7 mouse cellular contexts compared by ENCODE assay signal in genomic region chr15:101240799-101241204, GRCm38 (mm10). TPM values are rescaled to one million over a fixed set of nuclear protein-coding genes. Genes with fewer than 3 reads are reported as not detected.
DNase-seq lines count a peak whose midpoint lies in the region; ATAC-seq and TF ChIP-seq lines count a peak whose summit lies in the region.

No protein-coding gene starts in this region.

- no peaks in the 10 kb centered on the region for H3K36me3 ChIP-seq in limb, embryonic 11.5 days (ENCODE audit: control insufficient read depth, insufficient read depth, low read length)
- H3K36me3 ChIP-seq in midbrain, embryonic 13.5 days: no peaks in the 10 kb centered on the region
- no peaks in the 10 kb centered on the region for H3K36me3 ChIP-seq in spleen, adult 2 months (ENCODE audit: control insufficient read depth, insufficient read depth, low read length)

- H3K9ac ChIP-seq in limb, embryonic 11.5 days (ENCODE audit: low read length): no peak overlapping the region; the same call in 1 of the 2 replicates
- 0 out of 2 replicates have a peak overlapping the region, but pooled peaks have one; percentile 3 for H3K9ac ChIP-seq in midbrain, embryonic 13.5 days (replicated peaks)

- H3K4me1 ChIP-seq in limb, embryonic 11.5 days (ENCODE audit: control insufficient read depth, insufficient read depth, low read length): peaks cover 12% of the 10 kb centered on the region
- H3K4me1 ChIP-seq in midbrain, embryonic 13.5 days (replicated peaks): peaks cover 13% of the 10 kb centered on the region
- H3K4me1 ChIP-seq in spleen, adult 2 months (ENCODE audit: control insufficient read depth, insufficient read depth, insufficient read length): peaks cover 5% of the 10 kb centered on the region; the same call in 1 of the 2 replicates

- no peaks in the 10 kb centered on the region for H3K27me3 ChIP-seq in limb, embryonic 11.5 days (ENCODE audit: control insufficient read depth, insufficient read depth, low read length)
- peaks cover 15% of the 10 kb centered on the region for H3K27me3 ChIP-seq in midbrain, embryonic 13.5 days
- no peaks in the 10 kb centered on the region for H3K27me3 ChIP-seq in spleen, adult 2 months (ENCODE audit: control insufficient read depth, insufficient read depth, low read length)

- no peak for TF ChIP-seq POLR2A in spleen, adult 2 months (IDR thresholded peaks at IDR 0.05; ENCODE audit: low read depth, low read length)

- WGBS in limb, embryonic 11.5 days: 14% methylated on average over 10 of the region's 10 CpGs
- 11% methylated on average over 10 of the region's 10 CpGs for WGBS in midbrain, embryonic 13.5 days
- 2% methylated on average over 10 of the region's 10 CpGs for WGBS in spleen, adult 2 months

- no peak overlapping the region for H3K4me2 ChIP-seq in limb, embryonic 11.5 days (ENCODE audit: low read depth, severe bottlenecking)
- peak overlapping the region; percentile 38 for H3K4me2 ChIP-seq in midbrain, embryonic 13.5 days (replicated peaks)

- no peak overlapping the region for H3K4me3 ChIP-seq in limb, embryonic 11.5 days (ENCODE audit: low read depth, low read length)
- no peak overlapping the region for H3K4me3 ChIP-seq in midbrain, embryonic 13.5 days (replicated peaks)
- no peak overlapping the region; the same call in 1 of the 2 replicates for H3K4me3 ChIP-seq in spleen, adult 2 months (ENCODE audit: extremely low read depth, insufficient read depth, insufficient read length)

- peak; percentile 90 for DNase-seq in adrenal gland, postnatal 10 days
- peak; percentile 80 for DNase-seq in embryo, embryonic 9.5 days (ENCODE audit: extremely low spot score)
- DNase-seq in heart, adult 11 months: peak; percentile 99
- peak; percentile 93 for DNase-seq in kidney, adult 18-20 months
- DNase-seq in limb, embryonic 11.5 days (ENCODE audit: low spot score): peak; percentile 88
- peak; percentile 79 to 86 for DNase-seq in spleen, adult 2 months (ENCODE audit: low read depth in 1 of 2, low spot score in 2 of 2)

- H3K9me3 ChIP-seq in limb, embryonic 11.5 days (ENCODE audit: control insufficient read depth, low read length): no peaks in the 10 kb centered on the region
- no peaks in the 10 kb centered on the region for H3K9me3 ChIP-seq in midbrain, embryonic 13.5 days

- no peak overlapping the region for H3K27ac ChIP-seq in limb, embryonic 11.5 days (replicated peaks; ENCODE audit: low read depth, low read length)
- no peak overlapping the region for H3K27ac ChIP-seq in midbrain, embryonic 13.5 days
- no peak overlapping the region for H3K27ac ChIP-seq in spleen, adult 2 months (ENCODE audit: insufficient read depth, low read length)

- peak; percentile 80; the same call in 1 of the 2 replicates for TF ChIP-seq CTCF in spleen, adult 2 months (IDR thresholded peaks at IDR 0.05; ENCODE audit: extremely low read depth, insufficient read depth, insufficient read length, insufficient replicate concordance)

- ATAC-seq in limb, embryonic 11.5 days (ENCODE audit: insufficient number of reproducible peaks, low FRiP score, low TSS enrichment, low read depth): no peak
- ATAC-seq in midbrain, embryonic 13.5 days: peak; percentile 66

RNA-seq across cellular contexts. Expression of gene Nr4a1, which starts 13.3 kb away (rescaled TPM):
- 100 to 1,000 TPM in 1 of 2 experiments, 10 to 100 TPM in 1; 95.8 to 589 TPM for total RNA-seq in adrenal gland, postnatal 10 days (2021)
- 3.5 and 4.0 TPM in 2 replicates for polyA plus RNA-seq in limb, embryonic 11.5 days (2014; fragmentation: Nextera tagmentation; extraction: Ambion mirVana)
- 2.8 and 3.1 TPM in 2 replicates for polyA plus RNA-seq in midbrain, embryonic 13.5 days (2015; fragmentation: Nextera tagmentation; extraction: Ambion mirVana)
- polyA plus RNA-seq in spleen, adult 2 months (2012; rRNA removed): 50.3 and 63.8 TPM in 2 replicates

RNA-seq across cellular contexts. Expression of gene Grasp, which starts 16.8 kb away (rescaled TPM):
- 10 to 100 TPM; 16.4 to 24.0 TPM for total RNA-seq in adrenal gland, postnatal 10 days (2021)
- 6.7 and 7.7 TPM in 2 replicates for polyA plus RNA-seq in limb, embryonic 11.5 days (2014; fragmentation: Nextera tagmentation; extraction: Ambion mirVana)
- polyA plus RNA-seq in midbrain, embryonic 13.5 days (2015; fragmentation: Nextera tagmentation; extraction: Ambion mirVana): 1.7 and 2.4 TPM in 2 replicates
- polyA plus RNA-seq in spleen, adult 2 months (2012; rRNA removed): 5.6 and 6.5 TPM in 2 replicates

RNA-seq across cellular contexts. Expression of gene Atg101, which starts 43.3 kb away (rescaled TPM):
- 100 to 1,000 TPM in 1 of 2 experiments, 10 to 100 TPM in 1; 36.6 to 103 TPM for total RNA-seq in adrenal gland, postnatal 10 days (2021)
- 68.2 and 73.1 TPM in 2 replicates for polyA plus RNA-seq in limb, embryonic 11.5 days (2014; fragmentation: Nextera tagmentation; extraction: Ambion mirVana)
- 79.1 and 82.8 TPM in 2 replicates for polyA plus RNA-seq in midbrain, embryonic 13.5 days (2015; fragmentation: Nextera tagmentation; extraction: Ambion mirVana)
- polyA plus RNA-seq in spleen, adult 2 months (2012; rRNA removed): 24.5 and 29.4 TPM in 2 replicates

RNA-seq across cellular contexts. Expression of gene 6030408B16Rik, which starts 52.2 kb away (rescaled TPM):
- total RNA-seq in adrenal gland, postnatal 10 days (2021): 1 to 10 TPM; 1.0 to 2.4 TPM
- polyA plus RNA-seq in limb, embryonic 11.5 days (2014; fragmentation: Nextera tagmentation; extraction: Ambion mirVana): 4.2 and 5.6 TPM in 2 replicates
- polyA plus RNA-seq in midbrain, embryonic 13.5 days (2015; fragmentation: Nextera tagmentation; extraction: Ambion mirVana): 0.26 and 0.46 TPM in 2 replicates
- 0.12 and 0.25 TPM in 2 replicates for polyA plus RNA-seq in spleen, adult 2 months (2012; rRNA removed)

Comparison
In these comparisons a context has a peak if more than half of its experiments do, and no peak if none do; other contexts are left out.
1. RNA of gene Nr4a1, which starts 13.3 kb away (polyA plus RNA-seq): 50.3 to 63.8 TPM in spleen, adult 2 months; 3.5 to 4.0 TPM in limb, embryonic 11.5 days and 2.8 to 3.1 TPM in midbrain, embryonic 13.5 days; every median in the first group is over 10 times any median in the second.
2. Peak in every context shown above with its lines, with median percentiles within 50 percentile points of each other: DNase-seq.